Mouse (Mus musculus) liver, embryonic 14.5 days (tissue): ENCODE measurements at regions not wholly inside any gene's neighbourhood (a gene's known extent, or its start where the extent isn't known, plus 50 kb on each side); places are given as distances from the start of the nearest gene placed in this dataset.

Experiments used
- ATAC-seq: fragments of 200-750 bp; cut with Nextera tagmentation; 2 replicates; pipeline ENCODE4 v1.8.0; 2017; ENCODE audit warnings: moderate number of reproducible peaks, mild to moderate bottlenecking, moderate library complexity; ENCODE audit not compliant: insufficient read depth
- DNase-seq, 3 experiments: peaks; one replicate each; pipeline ENCODE4 v3.0.0-alpha.2; 2012 to 2013; ENCODE audit warnings: low read depth in 3 of 3, low spot score in 3 of 3
- H3K27ac ChIP-seq: fragments of 300-500 bp; sonication (generic); 2 replicates; pipeline ENCODE4 v1.5.1; 2014; ENCODE audit warnings: moderate library complexity, mild to moderate bottlenecking, control low read depth, inconsistent platforms
- H3K27me3 ChIP-seq: fragments of 300-500 bp; sonication (generic); 2 replicates; pipeline ENCODE4 v1.6.1; 2014; ENCODE audit warnings: mild to moderate bottlenecking, low read length, moderate library complexity; ENCODE audit not compliant: control insufficient read depth, insufficient read depth
- H3K36me3 ChIP-seq: fragments of 300-500 bp; sonication (generic); replicated peaks from 2 replicates; pipeline ENCODE4 v1.6.1; 2014; ENCODE audit warnings: low read depth; ENCODE audit not compliant: control insufficient read depth, insufficient read depth
- H3K4me1 ChIP-seq, 2 experiments: fragments of 200-500 bp in 1 of 2; fragments of 300-500 bp in 1 of 2; sonication (generic) in 1 of 2; replicated peaks; 2 replicates each; pipeline ENCODE4 v1.6.1; 2012 to 2014; ENCODE audit warnings: antibody characterized with exemption in 1 of 2, inconsistent platforms in 1 of 2, low read length in 1 of 2; ENCODE audit not compliant: control insufficient read depth in 2 of 2, insufficient read depth in 2 of 2
- H3K4me2 ChIP-seq: fragments of 300-500 bp; sonication (generic); 2 replicates; pipeline ENCODE4 v1.6.1; 2014; ENCODE audit warnings: low read depth, mild to moderate bottlenecking, control low read depth, moderate library complexity
- H3K4me3 ChIP-seq, 2 experiments: fragments of 200-500 bp in 1 of 2; fragments of 300-500 bp in 1 of 2; sonication (generic) in 1 of 2; 2 replicates each; pipeline ENCODE4 v1.5.1; 2012 to 2014; ENCODE audit warnings: low read depth in 2 of 2, low read length in 2 of 2, mild to moderate bottlenecking in 2 of 2, control low read depth in 1 of 2, inconsistent platforms in 1 of 2, moderate library complexity in 1 of 2; ENCODE audit not compliant: insufficient read depth in 1 of 2
- H3K9ac ChIP-seq: fragments of 300-500 bp; sonication (generic); replicated peaks from 2 replicates; pipeline ENCODE4 v1.6.1; 2014; ENCODE audit warnings: mild to moderate bottlenecking, control low read depth, moderate library complexity
- H3K9me3 ChIP-seq: fragments of 300-500 bp; sonication (generic); 2 replicates; pipeline ENCODE4 v1.6.1; 2016; ENCODE audit warnings: low read length, mixed read lengths; ENCODE audit not compliant: control insufficient read depth
- CTCF ChIP-seq: IDR thresholded peaks from 2 replicates; pipeline ENCODE4 v1.5.1; 2016; ENCODE audit warnings: antibody characterized with exemption, low read depth, control low read depth
- EP300 ChIP-seq: IDR thresholded peaks from 2 replicates; pipeline ENCODE4 v1.6.1; 2016; ENCODE audit warnings: antibody characterized with exemption, low read depth
- WGBS: fragments of 180-500 bp; shearing (Covaris S2); extraction: QIAGEN DNeasy Blood & Tissue Kit; methylation state at CpG from one replicate; pipeline ENCODE4 v1.1.7; 2014; ENCODE audit not compliant: insufficient replicate concordance; 5-methylcytosine and 5-hydroxymethylcytosine counted together

GRCm38 (mm10) chr17:51239465-51239864 is 60.3 kb upstream of the Tbc1d5 start:
- H3K4me1 ChIP-seq = no peaks in the 10 kb centered on the region; a peak in 1 of 4 replicates
- H3K27ac ChIP-seq = no peak overlapping the region
- H3K9ac ChIP-seq = no peak overlapping the region
- WGBS = 18% methylated on average over 3 of the region's 3 CpGs
- no peaks in the 10 kb centered on the region for H3K9me3 ChIP-seq
- H3K36me3 ChIP-seq = no peaks in the 10 kb centered on the region
- no peak overlapping the region for H3K4me3 ChIP-seq
- H3K27me3 ChIP-seq = no peaks in the 10 kb centered on the region
- no peak for ATAC-seq
- H3K4me2 ChIP-seq = no peak overlapping the region
- DNase-seq = no peak
- no peak for TF ChIP-seq EP300
- TF ChIP-seq CTCF = no peak
